Mouse (Mus musculus) megakaryocyte, embryonic 14.5 days (primary cell): Measurements from ENCODE around the gene Zfp318. TPM values are rescaled to one million over a fixed set of nuclear protein-coding genes. Genes with fewer than 3 reads are reported as not detected.

Experiments used
- H3K27me3 ChIP-seq: replicated peaks from 2 replicates; pipeline ENCODE3; 2012; ENCODE audit warnings: inconsistent platforms
- H3K36me3 ChIP-seq: replicated peaks from 2 replicates; pipeline ENCODE3; 2012; ENCODE audit warnings: low read length, inconsistent platforms, mixed read lengths
- H3K4me1 ChIP-seq: 2 replicates; pipeline ENCODE4 v1.6.1; 2012; ENCODE audit warnings: inconsistent platforms
- H3K4me3 ChIP-seq: replicated peaks from 2 replicates; pipeline ENCODE3; 2012; ENCODE audit warnings: moderate library complexity, mild to moderate bottlenecking, inconsistent platforms
- H3K9me3 ChIP-seq: 2 replicates; pipeline ENCODE4 v1.6.1; 2012; ENCODE audit warnings: inconsistent platforms
- FLI1 ChIP-seq: IDR thresholded peaks from 2 replicates; pipeline ENCODE4 v1.6.1; 2012; ENCODE audit warnings: low read length, inconsistent platforms, mixed read lengths
- GATA1 ChIP-seq: IDR thresholded peaks from 3 replicates; pipeline ENCODE4 v1.6.1; 2012; ENCODE audit warnings: mixed read lengths, low read length, inconsistent platforms, borderline replicate concordance
- polyA plus RNA-seq: library from polyadenylated mRNA; stranded (reverse); fragments of >175 nt; gene quantifications from 2 replicates; pipeline ENCODE4 v1.2.3, GENCODE M21; 2012; ENCODE audit warnings: low replicate concordance; ENCODE audit not compliant: insufficient read depth

Zfp318 gene
- polyA plus RNA-seq: 0.84 and 1.2 TPM in 2 replicates

DNA sequence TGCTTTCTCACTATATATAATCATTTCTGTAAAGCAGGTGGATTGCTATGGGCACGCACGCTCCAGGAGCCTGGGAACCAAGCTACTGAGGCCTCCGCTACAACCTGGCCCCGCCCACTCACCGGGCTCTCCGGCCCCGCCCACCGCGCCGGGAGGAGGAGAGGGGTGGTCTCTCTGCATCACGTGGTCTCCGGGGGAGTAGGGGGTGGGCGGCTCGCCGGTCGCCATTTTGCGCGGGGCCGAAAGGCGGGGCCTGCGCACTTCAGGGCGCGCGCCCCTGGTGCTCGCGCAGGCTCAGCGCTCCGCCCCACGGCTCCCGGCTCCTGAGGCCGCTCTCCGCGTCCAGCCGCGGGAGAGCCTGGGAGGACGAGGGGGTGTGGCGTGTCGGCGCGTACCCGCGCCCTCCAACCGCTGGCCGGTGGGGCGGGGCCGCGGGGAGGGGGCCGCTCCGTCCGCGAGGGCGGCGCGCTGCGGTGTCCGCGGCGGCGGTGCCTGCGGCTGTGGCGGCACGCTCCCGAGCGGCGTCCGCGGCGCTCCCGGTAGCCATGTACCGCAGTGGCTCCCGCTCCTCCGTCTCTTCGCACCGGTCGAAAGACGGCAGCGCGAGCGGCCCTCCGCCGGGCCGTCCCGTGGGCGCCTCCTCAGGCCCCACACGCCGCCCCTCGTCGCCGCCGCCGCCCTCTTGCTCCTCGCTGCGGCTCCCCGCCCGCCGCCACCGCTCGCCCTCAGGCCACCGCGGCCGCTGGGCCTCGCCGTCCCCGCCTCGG, at the start of gene Zfp318:
Gene Zfp318 (plus strand): TSS at position 438 of the 767 bp plus-strand sequence.
- H3K4me1 ChIP-seq: peaks cover 27% of the 10 kb centered on the region
- TF ChIP-seq GATA1: no peak
- TF ChIP-seq FLI1: no peak
- peaks cover 3% of the 10 kb centered on the region for H3K36me3 ChIP-seq
- H3K9me3 ChIP-seq: no peaks in the 10 kb centered on the region
- peaks cover 22% of the 10 kb centered on the region for H3K27me3 ChIP-seq
- H3K4me3 ChIP-seq: peak within 1 kb of the TSS; percentile 94

DNA sequence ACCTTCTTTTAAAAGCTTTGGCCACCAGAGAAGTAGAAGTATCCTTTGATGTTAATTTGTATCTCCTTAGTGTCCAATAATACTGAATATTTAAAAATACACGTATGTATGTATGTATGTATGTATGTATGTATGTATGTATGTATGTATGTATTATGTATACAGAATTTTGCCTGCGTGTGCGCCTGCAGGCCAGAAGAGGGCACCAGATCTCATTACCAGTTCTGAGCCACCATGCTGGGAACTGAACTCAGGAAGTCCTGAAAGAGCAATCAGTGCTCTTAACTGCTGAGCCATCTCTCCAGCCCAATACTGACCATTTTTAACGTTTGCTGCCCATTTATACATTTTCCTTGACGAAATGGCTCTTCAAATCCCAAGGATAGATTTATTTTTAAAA, 47.1 kb upstream of the Zfp318 start:
- H3K9me3 ChIP-seq: peaks cover 12% of the 10 kb centered on the region
- peaks cover 4% of the 10 kb centered on the region; the same call in 1 of the 2 replicates for H3K4me1 ChIP-seq
- H3K4me3 ChIP-seq: no peak overlapping the region
- TF ChIP-seq GATA1 (no peak), FLI1 (no peak)
- H3K36me3 ChIP-seq: no peaks in the 10 kb centered on the region
- peaks cover 10% of the 10 kb centered on the region for H3K27me3 ChIP-seq

DNA sequence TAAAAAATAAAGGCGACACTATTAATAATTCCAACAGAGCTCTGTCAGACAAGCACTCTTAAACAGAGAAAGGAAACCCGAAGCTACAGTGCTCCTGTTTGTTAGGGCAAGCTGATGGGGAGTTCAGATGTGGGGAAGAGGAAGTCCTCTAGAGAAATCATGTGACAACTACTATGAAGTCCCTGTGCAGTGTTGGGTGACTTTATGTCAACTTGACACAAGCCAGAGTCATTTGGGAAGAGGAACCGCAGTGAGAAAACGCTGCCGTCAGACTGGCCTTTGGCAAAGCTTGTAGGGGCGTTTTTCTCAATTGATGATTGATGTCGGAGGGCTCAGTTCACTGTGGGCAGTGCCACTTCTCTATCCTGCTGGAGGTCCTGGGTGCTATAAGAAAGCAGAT, 42.3 kb upstream of the Zfp318 start:
- Histone ChIP-seq H3K4me1 (peaks cover 6% of the 10 kb centered on the region; the same call in 1 of the 2 replicates), H3K36me3 (no peaks in the 10 kb centered on the region), H3K9me3 (peaks cover 33% of the 10 kb centered on the region), H3K27me3 (peaks cover 9% of the 10 kb centered on the region), H3K4me3 (no peak overlapping the region)
- TF ChIP-seq FLI1 (no peak), GATA1 (no peak)

DNA sequence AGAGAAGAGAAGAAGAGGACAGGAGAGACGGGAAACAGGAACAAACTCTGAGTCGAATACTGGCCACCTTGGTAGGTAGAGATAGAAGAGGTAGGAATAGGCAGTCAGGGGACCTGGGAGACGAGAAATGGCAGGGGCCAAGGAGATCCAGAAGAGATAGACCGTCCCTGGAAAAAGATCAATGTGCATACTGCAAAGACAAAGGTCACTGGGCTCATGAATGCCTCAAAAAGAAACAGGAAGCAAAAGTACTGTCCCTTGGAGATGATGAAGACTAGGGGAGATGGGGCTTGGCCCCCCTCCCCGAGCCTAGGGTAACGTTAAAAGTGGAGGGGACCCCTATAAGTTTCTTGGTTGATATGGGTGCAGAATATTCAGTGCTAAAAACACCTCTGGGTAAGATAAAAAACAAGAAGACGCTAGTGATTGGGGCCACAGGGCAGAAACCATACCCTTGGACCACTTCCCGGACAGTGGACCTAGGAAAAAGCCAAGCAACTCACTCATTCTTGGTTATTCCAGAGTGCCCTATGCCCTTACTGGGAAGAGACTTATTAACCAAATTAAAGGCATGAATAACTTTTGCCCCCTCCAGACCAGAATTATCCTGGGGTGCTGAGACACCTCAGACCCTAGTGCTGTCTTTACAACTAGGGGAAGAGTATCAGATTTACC, 32.4 kb upstream of the Zfp318 start:
- TF ChIP-seq GATA1: no peak
- TF ChIP-seq FLI1: no peak
- H3K4me3 ChIP-seq: no peak overlapping the region
- H3K27me3 ChIP-seq: peaks cover 2% of the 10 kb centered on the region
- no peaks in the 10 kb centered on the region for H3K36me3 ChIP-seq
- peaks cover 55% of the 10 kb centered on the region for H3K9me3 ChIP-seq
- no peaks in the 10 kb centered on the region for H3K4me1 ChIP-seq

DNA sequence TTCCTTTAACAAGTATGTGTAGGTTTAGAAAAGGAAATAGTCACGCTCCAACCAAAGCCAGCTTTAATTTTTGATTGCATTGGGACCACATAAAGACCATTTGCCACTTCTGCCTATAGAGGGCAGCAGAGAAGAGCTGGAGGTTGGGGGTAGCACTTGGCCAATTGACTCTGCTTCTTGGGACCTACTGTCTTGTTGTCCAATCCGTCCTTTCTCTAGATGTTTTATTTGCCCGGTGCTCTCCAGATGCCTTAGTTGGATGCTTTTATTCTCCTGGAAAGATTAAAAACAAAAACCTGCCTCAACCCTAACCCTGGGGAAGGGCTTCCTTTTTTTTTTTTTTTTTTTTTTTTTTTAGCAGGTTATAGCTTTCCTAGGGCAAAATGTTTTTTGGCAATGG, 11.7 kb upstream of the Zfp318 start:
- H3K27me3 ChIP-seq: peaks cover 3% of the 10 kb centered on the region
- no peaks in the 10 kb centered on the region for H3K36me3 ChIP-seq
- no peak overlapping the region for H3K4me3 ChIP-seq
- TF ChIP-seq GATA1 (no peak), FLI1 (no peak)
- peaks cover 10% of the 10 kb centered on the region for H3K9me3 ChIP-seq
- H3K4me1 ChIP-seq: no peaks in the 10 kb centered on the region

DNA sequence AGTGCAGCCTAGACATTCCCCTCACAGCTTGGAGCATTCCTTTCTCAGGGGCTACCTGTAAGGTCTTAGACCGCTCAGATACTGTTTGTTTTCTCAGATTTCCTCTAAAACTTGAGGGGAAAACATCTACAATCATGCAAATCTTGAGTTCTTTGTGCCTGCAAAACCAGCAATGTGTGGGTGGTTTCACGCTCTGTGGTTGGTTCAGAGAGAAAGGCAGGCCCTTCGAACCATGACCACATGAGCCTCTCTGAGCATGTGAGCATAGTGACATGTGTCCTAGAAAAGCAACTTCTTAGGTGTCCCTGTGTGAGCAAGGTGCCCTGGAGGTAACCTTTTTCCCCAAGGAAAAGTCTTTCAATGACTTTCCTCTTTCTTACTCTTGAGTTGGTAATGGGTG, 5.0 kb upstream of the Zfp318 start:
- H3K9me3 ChIP-seq: no peaks in the 10 kb centered on the region
- TF ChIP-seq GATA1 (no peak), FLI1 (no peak)
- H3K4me3 ChIP-seq: no peak overlapping the region

DNA sequence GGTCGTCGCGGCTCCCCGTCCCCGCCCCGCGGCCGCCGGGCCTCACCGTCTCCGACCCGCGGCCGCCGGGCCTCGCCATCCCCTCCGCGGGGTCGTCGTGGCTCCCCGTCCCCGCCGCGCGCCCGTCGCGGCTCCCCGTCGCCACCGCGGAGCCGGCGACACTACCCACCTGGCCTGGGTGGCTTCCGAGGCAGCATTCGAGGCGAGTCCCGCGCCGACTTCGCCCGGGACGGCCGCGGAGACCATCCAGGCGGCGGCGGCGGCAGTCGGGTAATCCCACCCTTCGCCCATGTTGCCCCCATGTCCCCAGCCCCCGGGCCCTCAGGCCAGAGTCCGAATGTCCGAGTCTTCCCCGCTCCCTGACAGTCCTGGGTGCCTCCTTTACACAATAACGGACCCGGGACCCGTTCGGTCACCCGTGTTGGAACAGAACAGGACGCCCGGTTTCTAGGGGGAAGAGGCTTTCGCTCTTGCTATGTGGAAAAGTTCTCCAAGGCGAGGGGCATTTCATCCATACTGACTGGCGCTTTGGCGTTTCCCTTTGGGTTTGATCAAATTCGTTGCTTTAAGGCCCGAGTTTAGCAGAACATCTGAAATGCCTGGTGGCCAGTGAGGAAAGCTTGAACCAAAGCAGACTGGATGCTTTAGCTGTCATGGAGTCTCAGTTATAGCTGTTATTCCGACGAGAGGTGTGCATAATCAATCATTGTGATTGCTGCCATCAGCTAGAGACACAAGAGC, 700 bp downstream of the Zfp318 start:
- TF ChIP-seq FLI1: no peak
- no peak for TF ChIP-seq GATA1
- Histone ChIP-seq H3K36me3 (peaks cover 8% of the 10 kb centered on the region), H3K27me3 (peaks cover 18% of the 10 kb centered on the region), H3K9me3 (no peaks in the 10 kb centered on the region), H3K4me3 (peak overlapping the region; percentile 94), H3K4me1 (peaks cover 31% of the 10 kb centered on the region)

More for the DNA sequence above, 5.0 kb upstream of the Zfp318 start:
- no peaks in the 10 kb centered on the region for H3K36me3 ChIP-seq
- peaks cover 17% of the 10 kb centered on the region for H3K27me3 ChIP-seq
- H3K4me1 ChIP-seq: peaks cover 4% of the 10 kb centered on the region; the same call in 1 of the 2 replicates

DNA sequence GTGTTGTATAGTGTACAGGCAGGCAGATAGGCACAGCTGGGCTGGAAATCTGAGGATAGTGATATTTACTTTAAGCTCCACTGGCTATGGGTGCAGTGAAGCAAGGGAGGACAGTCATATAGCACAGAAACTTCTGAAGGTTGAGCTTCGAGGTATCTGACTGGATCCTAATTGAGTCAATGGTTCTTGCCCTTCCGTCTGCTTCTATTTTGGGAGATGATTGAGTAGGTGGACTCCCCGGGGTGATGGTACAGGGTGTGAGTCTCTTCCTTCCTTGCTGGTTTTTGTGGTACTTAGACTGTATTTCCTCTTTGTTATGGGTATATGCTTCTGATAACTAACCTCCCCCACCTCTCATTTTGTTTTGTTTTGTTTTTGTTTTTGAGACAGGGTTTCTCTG, 4.7 kb downstream of the Zfp318 start:
- H3K27me3 ChIP-seq: peaks cover 16% of the 10 kb centered on the region
- no peaks in the 10 kb centered on the region for H3K9me3 ChIP-seq
- peak overlapping the region; percentile 28 for H3K4me3 ChIP-seq
- H3K4me1 ChIP-seq: peaks cover 30% of the 10 kb centered on the region
- H3K36me3 ChIP-seq: peaks cover 17% of the 10 kb centered on the region
- TF ChIP-seq FLI1: no peak
- no peak for TF ChIP-seq GATA1

DNA sequence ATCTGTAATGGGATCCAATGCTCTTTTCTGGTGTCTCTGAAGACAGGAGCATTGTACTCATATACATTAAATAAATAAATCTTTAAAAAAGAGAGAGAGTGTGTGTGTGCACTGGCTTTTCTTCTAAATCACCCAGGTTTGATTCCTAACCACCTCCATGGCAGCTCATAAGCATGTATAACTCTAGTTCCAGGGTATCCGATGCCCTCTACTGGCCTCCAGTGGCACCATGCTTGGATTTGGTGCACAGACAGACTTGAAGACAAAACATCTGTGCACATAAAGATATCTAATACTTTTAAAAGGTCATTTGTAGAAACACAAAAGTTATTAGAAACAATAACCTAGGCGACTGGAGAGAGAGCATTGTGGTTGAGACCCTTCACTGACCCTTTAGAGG, 9.5 kb downstream of the Zfp318 start:
- TF ChIP-seq FLI1 (no peak), GATA1 (no peak)
- no peak overlapping the region for H3K4me3 ChIP-seq
- peaks cover 12% of the 10 kb centered on the region for H3K4me1 ChIP-seq
- peaks cover 29% of the 10 kb centered on the region for H3K36me3 ChIP-seq
- no peaks in the 10 kb centered on the region for H3K27me3 ChIP-seq
- no peaks in the 10 kb centered on the region for H3K9me3 ChIP-seq
